Mouse (Mus musculus): Measurements from ENCODE around the gene Clca3a1. TPM values are rescaled to one million over a fixed set of nuclear protein-coding genes. Genes with fewer than 3 reads are reported as not detected.
A peak's percentile ranks its signal among the peaks of the same experiment; 100 is the strongest.
"Not testable (repeated sequence)": the region's sequence is repeated elsewhere in the genome, so short reads cannot be mapped to it uniquely, and the experiment has no call there.

The Clca3a1 gene
- under 1 TPM; 0.19 to 0.30 TPM for total RNA-seq (2021)

DNA sequence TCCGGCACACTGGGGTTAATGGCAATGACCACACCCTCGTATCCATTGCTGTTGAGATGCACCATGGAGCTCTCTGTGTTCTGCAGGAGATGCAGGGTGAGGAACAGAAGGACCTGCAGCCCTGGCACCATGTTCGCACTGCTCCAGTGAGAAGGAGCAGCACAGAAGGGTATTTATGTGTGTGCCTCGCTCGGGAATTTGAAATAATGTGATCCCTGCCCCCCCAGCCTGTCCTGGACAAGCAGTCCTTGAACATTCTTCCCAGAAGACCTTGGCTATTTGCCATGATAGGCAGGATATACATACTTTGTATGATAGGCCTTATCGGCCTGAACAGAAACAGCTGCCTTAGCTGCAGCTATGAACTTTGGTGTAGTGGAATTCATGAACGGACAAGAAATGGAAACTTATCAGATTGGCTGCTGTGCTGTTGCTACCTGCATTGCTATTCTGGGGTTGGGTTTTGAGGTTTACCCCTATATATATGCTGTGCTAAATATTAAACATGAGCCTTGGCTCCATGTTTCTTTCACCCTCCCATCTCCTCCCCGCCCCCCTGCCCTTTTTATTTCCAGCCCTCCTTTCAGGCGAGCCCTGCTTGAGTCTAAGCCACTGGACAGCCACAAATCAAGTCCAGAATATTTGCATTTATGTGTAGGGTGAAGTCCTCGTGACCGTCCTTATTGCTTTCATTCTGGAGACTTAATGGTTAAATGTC lies at the start of gene Clca3a1:
Clca3a1 (minus strand) TSS at position 386 of the 718 bp plus-strand sequence.
- DNase-seq (ENCODE audit: extremely low spot score in 1 of 2, low spot score in 1 of 2): no peak

DNA sequence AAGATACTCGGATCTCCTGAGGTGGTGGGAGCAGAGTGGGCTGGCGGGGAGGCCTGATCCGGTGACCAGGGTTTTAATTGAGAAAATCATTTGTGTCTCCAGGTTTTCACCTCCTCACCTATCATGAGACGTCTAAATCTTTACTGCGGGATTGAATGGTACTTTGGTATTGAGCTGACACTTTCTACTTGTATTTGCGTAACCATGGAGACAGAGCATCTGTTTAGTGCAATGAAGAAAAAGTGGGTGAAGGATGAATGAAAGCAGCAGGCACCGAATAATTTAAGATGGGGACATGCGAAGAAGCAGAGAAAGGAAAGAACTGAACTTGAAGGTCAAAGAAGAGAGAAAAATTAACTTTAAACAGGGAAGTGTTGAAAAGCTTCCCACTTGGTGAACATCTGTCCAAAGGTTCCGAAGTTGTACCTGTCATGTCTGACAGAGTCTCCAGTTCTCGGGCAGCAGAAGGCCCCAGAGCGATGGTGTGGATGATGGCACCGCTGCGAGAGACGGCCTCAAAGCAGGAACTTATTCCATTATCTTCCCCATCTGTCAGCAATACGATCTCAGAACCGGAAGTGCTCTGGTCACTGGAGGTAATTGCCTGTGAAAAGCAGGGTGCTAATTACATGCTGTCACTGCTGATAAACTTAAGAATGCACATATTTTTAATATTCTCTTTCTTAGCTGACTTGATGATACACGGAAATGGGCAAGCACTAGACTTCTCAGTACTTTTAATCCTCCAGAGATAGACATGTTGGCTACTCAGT lies 47.6 kb upstream of the Clca3a1 start:
- DNase-seq (ENCODE audit: extremely low spot score in 1 of 2, low spot score in 1 of 2): not testable (repeated sequence)

DNA sequence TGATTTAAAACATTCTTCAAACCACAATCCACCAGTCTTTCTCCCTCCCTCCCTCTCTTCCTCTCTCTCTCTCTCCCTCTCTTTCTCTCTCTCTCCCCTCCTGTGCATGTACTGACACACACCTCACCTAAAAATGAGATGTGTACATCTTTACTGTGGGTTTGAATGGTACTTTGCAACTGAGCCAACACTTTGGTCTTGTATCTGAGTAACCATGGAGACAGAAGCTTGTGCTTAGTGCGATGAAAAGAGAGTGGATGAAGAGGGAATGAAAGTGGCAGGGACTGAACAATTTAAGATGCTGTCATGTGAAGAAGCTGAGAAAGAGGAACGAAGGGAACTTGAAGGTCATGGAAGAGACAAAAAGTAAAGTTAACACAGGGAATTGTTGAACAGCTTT lies 45.8 kb upstream of the Clca3a1 start:
- DNase-seq (ENCODE audit: extremely low spot score in 1 of 2, low spot score in 1 of 2): not testable (repeated sequence)

DNA sequence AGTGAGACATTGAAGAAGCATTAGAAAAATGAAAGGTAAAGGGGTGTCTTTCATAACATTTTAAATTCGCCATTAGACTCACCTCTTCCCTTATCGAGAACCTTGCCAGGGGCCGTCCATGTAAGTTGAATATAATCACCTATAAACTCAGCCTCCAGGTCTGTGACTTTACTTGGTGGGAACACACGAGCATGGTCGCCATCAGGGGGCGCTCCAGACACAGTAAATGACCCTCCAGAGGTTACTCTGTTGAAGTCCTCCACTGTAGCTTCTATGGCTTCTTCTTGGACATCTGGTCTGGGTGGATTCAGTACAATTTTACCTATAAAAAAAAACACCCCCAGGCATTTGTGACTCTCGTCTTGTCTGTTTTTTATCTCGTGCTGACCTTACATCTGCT lies 41.1 kb upstream of the Clca3a1 start:
- peak in 1 of 2 experiments; percentile 43 for DNase-seq (ENCODE audit: extremely low spot score in 1 of 2, low spot score in 1 of 2)

DNA sequence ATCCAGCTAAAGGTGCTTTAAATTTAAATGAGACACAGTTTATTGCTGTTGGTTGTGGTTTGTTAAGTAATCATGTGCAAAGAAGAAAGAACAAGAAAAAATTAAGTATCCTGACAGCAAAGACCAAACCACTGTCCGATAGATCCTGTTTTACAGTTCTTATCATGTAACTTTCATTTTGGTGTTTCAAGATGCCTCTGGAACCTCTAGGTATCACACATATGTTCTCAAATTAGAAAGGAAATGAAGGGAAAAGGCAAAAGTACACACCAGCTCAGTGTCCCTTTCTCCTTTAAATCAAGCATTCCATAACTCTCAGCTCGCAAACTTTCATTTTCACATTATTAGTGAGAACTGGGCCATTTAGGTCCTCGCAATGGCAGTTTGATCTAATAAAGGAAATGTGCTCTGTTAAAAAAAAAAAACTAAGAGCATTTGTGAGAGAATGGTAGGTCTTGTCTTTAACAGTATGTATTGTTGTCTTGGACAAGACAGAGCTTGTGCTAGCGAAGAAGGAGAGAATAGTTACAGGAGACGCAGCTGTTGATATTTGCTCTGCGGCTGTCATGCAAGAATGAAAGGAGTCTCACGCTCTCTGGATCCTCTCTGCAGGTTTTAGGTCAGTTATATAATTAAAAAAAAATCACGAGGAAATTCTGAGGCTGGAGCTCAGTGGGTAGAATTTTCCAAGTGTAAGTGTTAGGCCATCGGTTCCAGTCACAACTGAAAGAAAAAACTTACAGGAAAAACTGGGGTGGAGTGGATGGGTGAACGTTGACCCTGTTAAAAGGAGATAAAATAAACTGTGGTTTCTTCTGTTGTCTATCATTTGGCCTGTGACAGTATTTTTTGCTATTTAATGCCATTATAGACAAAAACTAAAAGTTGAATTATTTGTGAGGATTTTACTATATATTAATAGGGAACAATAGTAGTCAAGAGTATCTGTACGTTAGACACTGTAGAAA lies 24.7 kb upstream of the Clca3a1 start:
- DNase-seq (ENCODE audit: extremely low spot score in 1 of 2, low spot score in 1 of 2): no peak

DNA sequence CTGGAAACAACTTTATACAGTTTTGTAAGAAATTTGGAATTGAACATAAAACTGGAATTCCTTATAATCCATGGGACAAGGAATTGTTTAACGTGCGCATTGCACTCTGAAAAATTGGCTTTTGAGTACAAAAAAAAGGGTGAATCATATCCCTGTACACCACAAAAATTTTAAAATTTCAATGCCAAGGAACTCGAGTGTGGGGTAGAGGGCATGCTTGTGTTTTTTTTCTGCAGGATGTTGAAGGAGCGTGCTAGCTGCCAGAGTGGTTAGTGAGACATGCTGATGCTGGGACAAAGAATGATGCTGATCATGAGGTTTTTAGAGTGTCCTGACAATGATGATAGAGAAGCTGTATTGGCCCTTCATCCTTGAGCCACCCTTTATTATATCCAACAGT lies 4.4 kb upstream of the Clca3a1 start:
- DNase-seq (ENCODE audit: extremely low spot score in 1 of 2, low spot score in 1 of 2): no peak

DNA sequence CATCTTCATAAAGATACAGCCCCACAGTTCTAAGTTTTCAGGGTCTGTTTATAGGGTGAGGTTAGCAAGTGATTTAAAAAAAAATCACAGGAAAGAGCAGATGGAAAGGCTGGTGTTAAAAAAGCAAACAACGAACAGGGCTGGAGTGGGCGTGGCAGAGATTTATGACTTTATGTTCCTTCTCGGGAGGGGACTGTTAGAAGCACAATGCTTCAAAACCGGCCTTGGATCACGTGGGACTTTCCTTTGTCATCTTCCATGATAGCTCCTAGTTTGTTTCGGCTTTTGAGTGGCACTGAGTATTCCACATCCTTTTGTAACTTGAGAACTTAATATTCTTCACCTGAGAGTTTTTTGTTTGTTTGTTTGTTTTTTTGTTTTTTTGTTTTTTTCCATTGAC lies 677 bp upstream of the Clca3a1 start:
- DNase-seq (ENCODE audit: extremely low spot score in 1 of 2, low spot score in 1 of 2): no peak

DNA sequence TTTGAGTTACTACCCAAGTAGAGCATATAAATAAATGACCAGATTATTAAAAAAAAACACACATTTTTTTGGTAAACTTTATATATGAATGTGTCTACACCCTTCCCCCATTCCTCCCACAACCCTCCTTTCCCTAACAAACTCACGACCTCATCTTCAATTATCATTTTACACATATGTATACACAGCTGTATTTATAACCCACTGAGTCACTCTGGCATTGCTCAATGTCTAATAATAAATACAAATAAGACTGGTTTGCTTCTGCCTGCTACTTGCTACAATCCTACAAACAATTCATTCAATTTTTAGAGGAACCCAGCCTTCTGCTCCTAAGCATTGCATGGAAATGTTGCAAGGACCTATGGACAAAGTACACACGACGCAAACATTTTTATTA lies 1.1 kb downstream of the Clca3a1 start:
- DNase-seq (ENCODE audit: extremely low spot score in 1 of 2, low spot score in 1 of 2): no peak

DNA sequence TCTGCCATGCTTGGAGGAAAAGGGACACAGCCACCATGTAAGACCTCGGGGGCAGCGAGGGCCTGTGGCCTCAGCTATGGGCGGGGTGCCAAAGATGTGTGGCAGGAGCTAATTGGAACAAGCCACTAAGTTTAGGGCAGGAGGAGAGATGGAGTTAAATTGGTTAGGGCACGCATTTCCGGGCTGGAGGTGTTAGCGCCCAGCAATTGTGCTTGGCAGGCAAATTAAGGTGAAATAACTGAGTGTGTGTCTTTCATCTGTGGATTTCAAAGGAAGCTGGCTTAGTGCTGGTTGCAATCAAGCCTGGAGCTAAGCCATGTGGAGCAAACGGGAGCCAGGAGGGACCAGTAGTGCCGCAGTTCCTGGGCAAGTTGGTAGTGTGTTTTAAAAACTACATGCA lies 4.7 kb downstream of the Clca3a1 start:
- not testable (repeated sequence) for DNase-seq (ENCODE audit: extremely low spot score in 1 of 2, low spot score in 1 of 2)

DNA sequence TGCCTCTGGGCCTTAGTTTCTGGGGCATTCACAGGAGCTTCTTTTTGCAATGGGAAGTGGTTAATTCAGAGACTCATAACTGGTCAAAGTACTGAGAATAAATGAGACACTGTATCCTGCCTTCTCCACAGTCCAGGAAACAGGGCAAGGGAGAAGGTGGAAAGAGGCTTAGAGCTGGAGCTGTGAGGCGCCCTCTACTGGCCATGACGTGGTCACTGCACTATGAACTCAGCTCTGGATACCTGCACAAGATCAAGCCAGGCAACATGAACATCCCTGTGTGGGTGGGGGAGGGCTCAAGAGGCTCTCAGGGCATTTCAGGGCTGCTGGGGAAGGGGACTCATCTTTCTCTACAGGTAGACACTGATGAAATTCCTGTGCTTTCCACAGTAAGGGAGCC lies 7.7 kb downstream of the Clca3a1 start:
- DNase-seq (ENCODE audit: extremely low spot score in 1 of 2, low spot score in 1 of 2): peak in 1 of 2 experiments; percentile 10

DNA sequence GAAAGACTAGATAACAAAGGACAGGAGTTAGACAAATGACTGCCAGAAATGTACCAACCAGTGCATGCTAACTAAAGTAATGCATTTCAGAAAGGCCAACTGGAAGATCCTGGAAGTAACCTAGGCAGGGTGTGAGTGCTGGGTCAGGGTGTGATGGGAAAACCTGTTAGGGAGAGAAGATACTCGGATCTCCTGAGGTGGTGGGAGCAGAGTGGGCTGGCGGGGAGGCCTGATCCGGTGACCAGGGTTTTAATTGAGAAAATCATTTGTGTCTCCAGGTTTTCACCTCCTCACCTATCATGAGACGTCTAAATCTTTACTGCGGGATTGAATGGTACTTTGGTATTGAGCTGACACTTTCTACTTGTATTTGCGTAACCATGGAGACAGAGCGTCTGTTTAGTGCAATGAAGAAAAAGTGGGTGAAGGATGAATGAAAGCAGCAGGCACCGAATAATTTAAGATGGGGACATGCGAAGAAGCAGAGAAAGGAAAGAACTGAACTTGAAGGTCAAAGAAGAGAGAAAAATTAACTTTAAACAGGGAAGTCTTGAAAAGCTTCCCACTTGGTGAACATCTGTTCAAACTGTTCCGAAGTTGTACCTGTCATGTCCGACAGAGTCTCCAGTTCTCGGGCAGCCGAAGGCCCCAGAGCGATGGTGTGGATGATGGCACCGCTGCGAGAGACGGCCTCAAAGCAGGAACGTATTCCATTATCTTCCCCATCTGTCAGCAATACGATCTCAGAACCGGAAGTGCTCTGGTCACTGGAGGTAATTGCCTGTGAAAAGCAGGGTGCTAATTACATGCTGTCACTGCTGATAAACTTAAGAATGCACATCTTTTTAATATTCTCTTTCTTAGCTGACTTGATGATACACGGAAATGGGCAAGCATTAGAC lies 11.5 kb downstream of the Clca3a1 start:
- DNase-seq (ENCODE audit: extremely low spot score in 1 of 2, low spot score in 1 of 2): not testable (repeated sequence)

DNA sequence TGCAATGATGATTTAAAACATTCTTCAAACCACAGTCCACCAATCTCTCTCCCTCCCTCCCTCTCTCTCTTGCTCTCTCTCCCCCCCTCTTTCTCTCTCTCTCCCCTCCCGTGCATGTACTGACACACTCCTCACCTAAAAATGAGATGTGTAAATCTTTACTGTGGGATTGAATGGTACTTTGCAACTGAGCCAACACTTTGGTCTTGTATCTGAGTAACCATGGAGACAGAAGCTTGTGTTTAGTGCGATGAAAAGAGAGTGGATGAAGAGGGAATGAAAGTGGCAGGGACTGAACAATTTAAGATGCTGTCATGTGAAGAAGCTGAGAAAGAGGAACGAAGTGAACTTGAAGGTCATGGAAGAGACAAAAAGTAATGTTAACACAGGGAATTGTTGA lies 13.1 kb downstream of the Clca3a1 start:
- DNase-seq (ENCODE audit: extremely low spot score in 1 of 2, low spot score in 1 of 2): not testable (repeated sequence)

DNA sequence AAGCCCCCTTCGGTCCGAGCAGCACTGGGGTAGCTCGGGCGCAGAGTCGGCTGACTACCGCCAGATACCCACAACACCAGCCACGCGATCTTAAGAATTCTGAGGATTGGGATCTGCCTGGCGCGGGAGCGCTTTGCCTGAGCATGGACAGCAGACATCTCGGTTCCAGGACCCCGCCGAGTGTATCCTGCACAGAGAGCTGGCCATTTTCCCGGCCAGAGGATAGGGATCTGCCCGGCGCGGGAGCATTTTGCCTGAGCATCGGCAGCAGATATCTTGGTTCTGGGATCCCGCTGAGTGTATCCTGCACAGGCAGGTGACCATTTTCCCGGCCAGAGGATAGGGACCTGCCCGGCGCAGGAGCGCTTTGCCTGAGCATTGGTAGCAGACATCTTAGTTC lies 22.4 kb downstream of the Clca3a1 start:
- not testable (repeated sequence) for DNase-seq (ENCODE audit: extremely low spot score in 1 of 2, low spot score in 1 of 2)

DNA sequence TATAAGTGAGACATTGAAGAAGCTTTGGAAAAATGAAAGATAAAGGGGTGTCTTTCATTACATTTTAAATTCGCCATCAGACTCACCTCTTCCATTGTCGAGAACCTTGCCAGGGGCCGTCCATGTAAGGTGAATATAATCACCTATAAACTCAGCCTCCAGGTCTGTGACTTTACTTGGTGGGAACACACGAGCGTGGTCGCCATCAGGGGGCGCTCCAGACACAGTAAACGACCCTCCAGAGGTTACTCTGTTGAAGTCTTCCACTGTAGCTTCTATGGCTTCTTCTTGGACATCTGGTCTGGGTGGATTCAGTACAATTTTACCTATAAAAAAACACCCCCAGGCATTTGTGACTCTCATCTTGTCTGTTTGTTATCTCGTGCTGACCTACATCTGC lies 23.9 kb downstream of the Clca3a1 start:
- peak; percentile 42 to 73 for DNase-seq (ENCODE audit: extremely low spot score in 1 of 2, low spot score in 1 of 2)

DNA sequence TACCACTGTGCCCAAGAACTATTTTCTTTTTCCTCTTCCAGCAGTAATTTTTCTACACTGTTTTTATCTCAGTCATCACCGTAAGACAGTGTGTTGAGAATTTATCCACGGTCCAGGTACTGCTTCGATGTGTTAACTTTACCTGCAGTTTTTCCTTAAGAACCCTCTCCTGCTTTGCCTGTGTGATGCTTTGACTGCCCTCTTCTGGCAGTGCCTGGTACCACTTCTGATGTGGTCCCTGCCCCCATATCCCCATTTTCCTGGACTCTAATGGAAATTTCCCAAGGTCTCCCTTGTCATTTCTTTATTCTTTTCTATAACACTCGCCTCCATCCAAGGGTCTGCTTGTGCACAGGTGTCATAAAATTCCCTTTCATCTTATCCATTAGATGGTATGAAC lies 37.3 kb downstream of the Clca3a1 start:
- peak in 1 of 2 experiments; percentile 71 for DNase-seq (ENCODE audit: extremely low spot score in 1 of 2, low spot score in 1 of 2)

DNA sequence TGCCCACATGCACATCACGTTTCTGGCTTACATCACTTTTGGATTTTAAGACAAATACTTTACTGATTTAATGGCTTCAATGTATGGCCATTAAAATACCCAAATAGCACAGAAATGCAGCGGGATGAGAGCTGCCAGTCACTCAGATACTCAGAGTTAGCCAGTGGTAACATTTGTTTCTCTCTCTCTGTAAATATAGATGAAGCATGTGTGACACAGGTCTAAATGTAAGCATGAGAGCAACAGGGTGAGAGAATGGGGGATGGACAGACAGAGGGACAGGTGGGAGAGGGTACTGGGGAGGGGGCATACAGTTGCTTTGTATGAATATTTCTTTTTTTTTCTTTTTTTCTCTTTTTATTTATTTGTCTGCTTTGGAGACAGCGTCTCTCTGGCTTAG lies 38.2 kb downstream of the Clca3a1 start:
- DNase-seq (ENCODE audit: extremely low spot score in 1 of 2, low spot score in 1 of 2): not testable (repeated sequence)

DNA sequence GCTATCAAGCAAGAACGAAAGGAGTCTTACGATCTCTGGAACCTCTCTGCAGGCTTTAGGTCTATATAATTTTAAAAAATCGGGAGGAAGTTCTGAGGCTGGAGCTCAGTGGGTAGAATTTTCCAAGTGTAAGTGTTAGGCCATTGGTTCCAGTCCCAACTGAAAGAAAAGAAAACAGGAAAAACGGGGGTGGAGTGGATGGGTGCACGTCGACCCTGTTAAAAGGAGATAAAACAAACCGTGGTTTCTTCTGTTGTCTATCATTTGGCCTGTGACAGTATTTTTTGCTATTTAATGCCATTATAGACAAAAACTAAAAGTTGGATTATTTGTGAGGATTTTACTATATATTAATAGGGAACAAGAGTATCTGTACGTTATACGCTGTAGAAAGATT lies 38.9 kb downstream of the Clca3a1 start:
- no peak for DNase-seq (ENCODE audit: extremely low spot score in 1 of 2, low spot score in 1 of 2)

DNA sequence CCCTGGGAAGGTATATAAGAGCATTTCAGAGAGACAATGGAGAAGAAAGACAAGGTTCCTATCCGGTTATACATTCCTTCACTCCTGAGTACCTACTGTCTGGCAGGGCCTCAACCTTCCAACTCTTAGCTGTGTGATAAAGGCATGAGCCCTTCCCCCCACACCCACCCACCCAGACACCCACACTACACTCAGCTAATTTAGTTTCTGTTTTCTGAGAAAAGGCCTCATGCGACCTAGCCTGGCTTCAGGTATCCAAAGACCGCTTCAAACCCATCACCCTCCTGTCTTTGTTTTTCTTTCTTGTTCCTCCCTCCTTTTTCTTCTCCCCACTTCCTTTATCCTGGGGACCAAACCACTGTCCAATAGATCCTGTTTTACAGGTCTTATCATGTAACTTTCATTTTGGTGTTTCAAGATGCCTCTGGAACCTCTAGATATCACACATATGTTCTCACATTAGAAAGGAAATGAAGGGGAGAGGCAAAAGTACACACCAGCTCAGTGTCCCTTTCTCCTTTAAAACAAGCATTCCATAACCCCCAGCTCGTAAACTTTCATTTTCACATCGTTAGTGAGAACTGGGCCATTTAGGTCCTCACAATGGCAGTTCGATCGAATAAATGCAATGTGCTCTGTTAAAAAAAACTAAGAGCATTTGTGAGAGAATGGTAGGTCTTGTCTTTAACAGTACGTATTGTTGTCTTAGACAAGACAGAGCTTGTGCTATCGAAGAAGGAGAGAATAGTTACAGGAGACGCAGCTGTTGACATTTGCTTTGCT lies 39.5 kb downstream of the Clca3a1 start:
- DNase-seq (ENCODE audit: extremely low spot score in 1 of 2, low spot score in 1 of 2): no peak
